Mouse (Mus musculus) liver, embryonic 16.5 days (tissue): ENCODE measurements at regions not wholly inside any gene's neighbourhood (a gene's known extent, or its start where the extent isn't known, plus 50 kb on each side); places are given as distances from the start of the nearest gene placed in this dataset.
"Not testable (repeated sequence)": the region's sequence is repeated elsewhere in the genome, so short reads cannot be mapped to it uniquely, and the experiment has no call there.

Experiments used
- ATAC-seq: fragments of 200-750 bp; cut with Nextera tagmentation; 2 replicates; pipeline ENCODE4 v1.8.0; 2017; ENCODE audit warnings: low read depth, mild to moderate bottlenecking, moderate number of reproducible peaks, moderate library complexity
- H3K27ac ChIP-seq: fragments of 300-500 bp; sonication (generic); 2 replicates; pipeline ENCODE4 v1.5.1; 2014; ENCODE audit warnings: mild to moderate bottlenecking, low read length
- H3K27me3 ChIP-seq: fragments of 300-500 bp; sonication (generic); 2 replicates; pipeline ENCODE4 v1.6.1; 2014; ENCODE audit warnings: low read depth, low read length, mixed read lengths; ENCODE audit not compliant: control insufficient read depth, insufficient read depth
- H3K36me3 ChIP-seq: fragments of 300-500 bp; sonication (generic); 2 replicates; pipeline ENCODE4 v1.6.1; 2014; ENCODE audit warnings: mild to moderate bottlenecking; ENCODE audit not compliant: control insufficient read depth, insufficient read depth
- H3K4me1 ChIP-seq: fragments of 300-500 bp; sonication (generic); 2 replicates; pipeline ENCODE4 v1.6.1; 2014; ENCODE audit warnings: low read depth, low read length, mixed read lengths; ENCODE audit not compliant: control insufficient read depth
- H3K4me2 ChIP-seq: fragments of 300-500 bp; sonication (generic); 2 replicates; pipeline ENCODE4 v1.6.1; 2014; ENCODE audit warnings: low read depth, low read length, mixed read lengths
- H3K4me3 ChIP-seq: fragments of 300-500 bp; sonication (generic); 2 replicates; pipeline ENCODE4 v1.5.1; 2014; ENCODE audit warnings: low read depth, mild to moderate bottlenecking, low read length
- H3K9ac ChIP-seq: fragments of 300-500 bp; sonication (generic); 2 replicates; pipeline ENCODE4 v1.6.1; 2014; ENCODE audit warnings: low read depth, low read length
- H3K9me3 ChIP-seq: fragments of 300-500 bp; sonication (generic); replicated peaks from 2 replicates; pipeline ENCODE4 v1.6.1; 2016; ENCODE audit warnings: low read length; ENCODE audit not compliant: control insufficient read depth
- WGBS: fragments of 180-500 bp; shearing (Covaris S2); extraction: QIAGEN DNeasy Blood & Tissue Kit; methylation state at CpG from one replicate; pipeline ENCODE4 v1.1.7; 2014; ENCODE audit not compliant: insufficient replicate concordance; 5-methylcytosine and 5-hydroxymethylcytosine counted together

- ATAC-seq: no peak
- H3K36me3 ChIP-seq: no peaks in the 10 kb centered on the region
- H3K4me1 ChIP-seq: no peaks in the 10 kb centered on the region
- no peaks in the 10 kb centered on the region for H3K27me3 ChIP-seq
- 54% methylated on average over 2 of the region's 2 CpGs for WGBS
- H3K9me3 ChIP-seq: no peaks in the 10 kb centered on the region
- no peak overlapping the region for H3K9ac ChIP-seq
- no peak overlapping the region for H3K27ac ChIP-seq
- no peak overlapping the region for H3K4me2 ChIP-seq
- no peak overlapping the region for H3K4me3 ChIP-seq
These were observed 199.9 kb upstream of the Pbx1 start for GRCm38 (mm10) chr1:168631979-168632378.

GRCm38 (mm10) chr1:168601967-168602366, 169.9 kb upstream of the Pbx1 start:
- H3K9me3 ChIP-seq, H3K27me3 ChIP-seq, ATAC-seq, H3K36me3 ChIP-seq, H3K4me1 ChIP-seq, H3K4me3 ChIP-seq, H3K4me2 ChIP-seq, H3K9ac ChIP-seq, H3K27ac ChIP-seq: not testable (repeated sequence)
- WGBS: 43% methylated on average over 3 of the region's 3 CpGs

- Histone ChIP-seq H3K4me3 (no peak overlapping the region), H3K9me3 (no peaks in the 10 kb centered on the region), H3K27me3 (no peaks in the 10 kb centered on the region), H3K27ac (no peak overlapping the region), H3K4me2 (no peak overlapping the region), H3K36me3 (no peaks in the 10 kb centered on the region), H3K9ac (no peak overlapping the region), H3K4me1 (no peaks in the 10 kb centered on the region)
- WGBS: 56% methylated on average over 6 of the region's 6 CpGs
- ATAC-seq: no peak
These were observed 168.5 kb upstream of the Pbx1 start for GRCm38 (mm10) chr1:168600461-168601160.

- Histone ChIP-seq H3K27me3 (no peaks in the 10 kb centered on the region), H3K4me2 (no peak overlapping the region), H3K27ac (no peak overlapping the region), H3K9me3 (no peaks in the 10 kb centered on the region), H3K36me3 (no peaks in the 10 kb centered on the region), H3K9ac (no peak overlapping the region), H3K4me3 (no peak overlapping the region), H3K4me1 (no peaks in the 10 kb centered on the region)
- WGBS: 29% methylated on average over 11 of the region's 11 CpGs
- no peak for ATAC-seq
These were observed 166.2 kb upstream of the Pbx1 start for GRCm38 (mm10) chr1:168598191-168598667.

GRCm38 (mm10) chr1:168597495-168597894, 165.4 kb upstream of the Pbx1 start:
- Histone ChIP-seq H3K4me2 (no peak overlapping the region), H3K36me3 (no peaks in the 10 kb centered on the region), H3K9me3 (no peaks in the 10 kb centered on the region), H3K27me3 (no peaks in the 10 kb centered on the region), H3K9ac (no peak overlapping the region), H3K27ac (no peak overlapping the region), H3K4me3 (no peak overlapping the region), H3K4me1 (no peaks in the 10 kb centered on the region)
- WGBS: 37% methylated on average over 5 of the region's 5 CpGs
- no peak for ATAC-seq

- Histone ChIP-seq H3K4me3 (no peak overlapping the region), H3K9ac (no peak overlapping the region), H3K9me3 (no peaks in the 10 kb centered on the region), H3K27ac (no peak overlapping the region), H3K4me2 (no peak overlapping the region), H3K4me1 (no peaks in the 10 kb centered on the region), H3K27me3 (no peaks in the 10 kb centered on the region), H3K36me3 (no peaks in the 10 kb centered on the region)
- WGBS: 43% methylated on average over 3 of the region's 3 CpGs
- no peak for ATAC-seq
These were observed 152.1 kb upstream of the Pbx1 start for GRCm38 (mm10) chr1:168584137-168584536.

GRCm38 (mm10) chr1:168582434-168582833, 150.4 kb upstream of the Pbx1 start:
- Histone ChIP-seq H3K27ac (no peak overlapping the region), H3K27me3 (no peaks in the 10 kb centered on the region), H3K36me3 (no peaks in the 10 kb centered on the region), H3K9me3 (no peaks in the 10 kb centered on the region), H3K9ac (no peak overlapping the region), H3K4me2 (no peak overlapping the region), H3K4me3 (no peak overlapping the region), H3K4me1 (no peaks in the 10 kb centered on the region)
- ATAC-seq: no peak
- 61% methylated on average over 5 of the region's 5 CpGs for WGBS

GRCm38 (mm10) chr1:168569930-168570515, 138.0 kb upstream of the Pbx1 start:
- ATAC-seq: no peak
- no peak overlapping the region for H3K9ac ChIP-seq
- no peak overlapping the region for H3K4me3 ChIP-seq
- no peaks in the 10 kb centered on the region for H3K4me1 ChIP-seq
- H3K36me3 ChIP-seq: no peaks in the 10 kb centered on the region
- no peak overlapping the region for H3K4me2 ChIP-seq
- H3K9me3 ChIP-seq: no peaks in the 10 kb centered on the region
- no peaks in the 10 kb centered on the region for H3K27me3 ChIP-seq
- 53% methylated on average over 5 of the region's 5 CpGs for WGBS
- no peak overlapping the region for H3K27ac ChIP-seq

- H3K9me3 ChIP-seq: no peaks in the 10 kb centered on the region
- no peaks in the 10 kb centered on the region for H3K36me3 ChIP-seq
- no peaks in the 10 kb centered on the region for H3K27me3 ChIP-seq
- H3K4me1 ChIP-seq: no peaks in the 10 kb centered on the region
- no peak overlapping the region for H3K4me2 ChIP-seq
- WGBS: 70% methylated on average over 3 of the region's 3 CpGs
- no peak for ATAC-seq
- H3K9ac ChIP-seq: no peak overlapping the region
- no peak overlapping the region for H3K27ac ChIP-seq
- H3K4me3 ChIP-seq: no peak overlapping the region
These were observed 120.3 kb upstream of the Pbx1 start for GRCm38 (mm10) chr1:168552394-168552793.
